Mouse (Mus musculus) ES-Bruce4 (cell line): Measurements from ENCODE around the gene Galnt3. TPM values are rescaled to one million over a fixed set of nuclear protein-coding genes. Genes with fewer than 3 reads are reported as not detected.

ENCODE experiments used
- H3K27ac ChIP-seq: 2 replicates; pipeline ENCODE4 v1.5.1; 2012; ENCODE audit warnings: low read length, inconsistent platforms; ENCODE audit not compliant: insufficient read depth
- H3K27me3 ChIP-seq: 2 replicates; pipeline ENCODE4 v1.6.1; 2012; ENCODE audit warnings: mild to moderate bottlenecking, low read length, inconsistent platforms; ENCODE audit not compliant: control insufficient read depth, poor library complexity, insufficient read depth, severe bottlenecking
- H3K36me3 ChIP-seq: 2 replicates; pipeline ENCODE4 v1.6.1; 2012; ENCODE audit warnings: inconsistent platforms, mild to moderate bottlenecking, low read length, moderate library complexity; ENCODE audit not compliant: control insufficient read depth, poor library complexity, insufficient read depth, severe bottlenecking
- H3K4me1 ChIP-seq: one replicate; pipeline ENCODE4 v1.8.1; 2011; ENCODE audit warnings: low read length; ENCODE audit not compliant: control insufficient read depth, insufficient read depth
- H3K4me3 ChIP-seq: 2 replicates; pipeline ENCODE4 v1.5.1; 2011; ENCODE audit warnings: low read depth, mild to moderate bottlenecking, low read length
- H3K9ac ChIP-seq: 2 replicates; pipeline ENCODE4 v1.6.1; 2012; ENCODE audit warnings: low read depth, mild to moderate bottlenecking, inconsistent platforms; ENCODE audit not compliant: poor library complexity, severe bottlenecking
- H3K9me3 ChIP-seq: replicated peaks from 2 replicates; pipeline ENCODE4 v1.6.1; 2012; ENCODE audit warnings: mild to moderate bottlenecking, low read length, inconsistent platforms; ENCODE audit not compliant: control insufficient read depth, poor library complexity, insufficient read depth, severe bottlenecking
- CTCF ChIP-seq: IDR thresholded peaks from one replicate; pipeline ENCODE4 v1.8.1; 2011; ENCODE audit warnings: low read depth, low read length
- EP300 ChIP-seq: IDR thresholded peaks from 2 replicates; pipeline ENCODE4 v1.6.1; 2011; ENCODE audit warnings: low read depth, low read length; ENCODE audit not compliant: insufficient read depth
- POLR2A ChIP-seq: IDR thresholded peaks from one replicate; pipeline ENCODE4 v1.8.1; 2011; ENCODE audit warnings: low read length; ENCODE audit not compliant: insufficient read depth
- polyA plus RNA-seq: library from polyadenylated mRNA; stranded (reverse); fragments of >200 nt; gene quantifications from 2 replicates; pipeline ENCODE4 v1.2.4, GENCODE M21; 2011; ENCODE audit warnings: low read depth; ENCODE audit not compliant: missing spikeins, insufficient read depth, insufficient read length

Gene Galnt3
- polyA plus RNA-seq, 1 experiment: 23.4 TPM

DNA sequence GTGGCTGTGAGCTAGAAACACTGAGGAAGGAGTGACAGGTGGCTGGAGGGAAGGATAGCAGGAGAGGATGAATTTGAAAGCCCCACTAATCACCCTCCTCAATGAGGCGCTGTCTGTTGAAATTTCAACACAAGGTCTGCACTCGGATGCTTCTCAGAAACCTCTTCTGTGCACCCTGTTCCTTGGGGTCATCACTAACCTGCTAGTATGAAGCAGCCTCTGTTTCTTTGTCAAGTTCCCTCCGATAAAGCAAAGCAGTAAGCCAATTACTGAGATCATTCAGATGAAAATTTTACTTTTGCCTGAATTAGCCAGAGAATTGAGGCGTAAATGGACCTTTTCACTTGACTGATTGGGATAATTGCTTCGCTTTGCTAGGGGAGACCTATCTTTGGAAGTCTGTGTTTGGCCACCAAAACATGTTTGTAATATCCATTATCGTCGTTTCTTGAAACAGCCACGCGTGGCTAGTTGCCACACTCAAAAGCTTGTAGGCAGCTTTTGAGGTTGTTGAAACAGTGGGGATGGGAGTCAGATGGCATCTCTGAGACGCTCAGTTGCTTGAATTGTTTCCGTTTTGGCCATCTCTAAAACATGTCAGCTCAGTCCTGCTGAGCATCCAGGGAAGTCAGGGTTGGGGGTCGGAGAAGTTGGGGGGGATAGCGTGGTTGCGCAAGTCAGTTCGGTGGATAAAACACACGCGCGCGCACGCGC lies 83.4 kb downstream of the Galnt3 start:
- Histone ChIP-seq H3K27ac (no peak overlapping the region), H3K27me3 (no peaks in the 10 kb centered on the region)
- TF ChIP-seq EP300: no peak
- no peak for TF ChIP-seq POLR2A
- TF ChIP-seq CTCF: no peak

DNA sequence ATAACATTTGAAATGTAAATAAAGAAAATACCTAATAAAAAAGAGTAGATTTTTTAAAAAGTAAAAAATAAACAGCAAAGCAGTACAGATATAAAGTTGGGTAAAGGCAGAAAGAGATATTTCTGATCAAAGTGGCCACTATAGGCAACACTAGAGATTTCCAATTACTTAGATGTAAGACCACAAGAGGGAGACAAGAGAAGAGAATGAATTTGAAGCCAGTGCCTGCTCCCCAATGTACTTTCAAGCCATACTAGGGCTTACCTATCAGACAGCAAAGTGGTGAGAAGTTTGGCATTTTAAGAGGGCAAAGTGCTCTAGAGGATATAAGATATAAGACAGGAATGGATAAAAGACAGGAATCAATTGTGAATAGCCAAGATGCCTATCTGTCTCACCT lies 84.2 kb downstream of the Galnt3 start:
- no peaks in the 10 kb centered on the region for H3K9me3 ChIP-seq
- H3K9ac ChIP-seq: no peak overlapping the region
- no peaks in the 10 kb centered on the region for H3K4me1 ChIP-seq
- no peak overlapping the region for H3K27ac ChIP-seq
- no peak overlapping the region for H3K4me3 ChIP-seq
- H3K36me3 ChIP-seq: no peaks in the 10 kb centered on the region
- no peak for TF ChIP-seq POLR2A
- TF ChIP-seq EP300: no peak
- no peak for TF ChIP-seq CTCF
- no peaks in the 10 kb centered on the region for H3K27me3 ChIP-seq

More for the DNA sequence above, 83.4 kb downstream of the Galnt3 start:
- no peaks in the 10 kb centered on the region for H3K4me1 ChIP-seq
- peak overlapping the region; percentile 1; the same call in 1 of the 2 replicates for H3K4me3 ChIP-seq
- no peaks in the 10 kb centered on the region for H3K36me3 ChIP-seq
- H3K9me3 ChIP-seq: no peaks in the 10 kb centered on the region
- no peak overlapping the region for H3K9ac ChIP-seq

DNA sequence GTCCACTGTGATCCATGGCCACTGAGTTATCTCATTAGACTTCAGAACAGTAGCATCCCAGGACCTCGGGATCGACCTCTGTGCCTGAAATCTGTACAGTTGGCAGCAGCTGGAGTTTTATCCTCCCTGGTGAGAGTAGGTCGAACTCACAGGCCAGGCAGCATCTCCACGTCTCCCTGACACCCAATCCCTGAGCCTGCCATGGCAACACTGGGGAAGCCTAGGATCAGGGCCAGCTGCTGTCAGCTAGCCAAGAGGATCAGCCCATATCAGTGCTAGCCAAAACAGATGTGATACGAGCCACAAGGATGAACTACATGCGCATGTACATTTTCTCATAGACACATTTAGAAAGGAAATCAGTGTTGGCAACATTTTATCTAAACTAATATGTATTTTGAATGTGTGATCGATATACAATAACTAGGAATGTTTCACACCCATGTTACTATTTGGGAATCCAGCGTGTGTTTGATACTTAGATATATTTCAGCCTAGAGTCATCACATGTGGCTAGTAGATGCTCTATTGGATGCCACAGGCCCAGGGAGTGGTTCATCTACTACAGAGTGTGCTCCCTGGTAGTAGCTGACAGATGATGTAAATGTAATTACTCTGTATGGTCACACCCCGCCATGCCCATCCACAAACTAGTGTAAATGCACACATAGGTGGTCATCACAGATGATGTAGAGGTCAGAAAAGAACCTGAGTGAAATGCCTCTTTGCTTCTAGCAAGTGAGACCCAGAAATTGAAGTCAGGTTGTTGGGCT lies 89.7 kb downstream of the Galnt3 start:
- H3K9me3 ChIP-seq: no peaks in the 10 kb centered on the region
- no peaks in the 10 kb centered on the region for H3K27me3 ChIP-seq
- TF ChIP-seq POLR2A (no peak), EP300 (no peak), CTCF (no peak)
- no peak overlapping the region for H3K27ac ChIP-seq
- no peak overlapping the region for H3K4me3 ChIP-seq
- no peaks in the 10 kb centered on the region for H3K4me1 ChIP-seq
- H3K9ac ChIP-seq: no peak overlapping the region
- H3K36me3 ChIP-seq: no peaks in the 10 kb centered on the region

Other genes with a start within 250 kb of the Galnt3 start
- gene Ttc21b, start 131.6 kb upstream of the Galnt3 start, polyA plus RNA-seq: 22.3 and 22.4 TPM in 2 replicates